Mouse (Mus musculus) CH12.LX (cell line): ENCODE measurements around the gene Zbtb48. TPM values are rescaled to one million over a fixed set of nuclear protein-coding genes. Genes with fewer than 3 reads are reported as not detected.

Experiments used
- DNase-seq: peaks from one replicate; pipeline ENCODE4 v3.0.0-alpha.2; 2013; ENCODE audit errors: extremely low read depth
- H3K27ac ChIP-seq: 2 replicates; pipeline ENCODE4 v1.5.1; 2012; ENCODE audit warnings: low read depth, mild to moderate bottlenecking, control low read depth, moderate library complexity; ENCODE audit not compliant: insufficient read depth
- H3K27me3 ChIP-seq: replicated peaks from 2 replicates; pipeline ENCODE3; 2012; ENCODE audit warnings: inconsistent platforms
- H3K36me3 ChIP-seq, 2 experiments: replicated peaks in 1 of 2; 2 replicates each; pipeline versions ENCODE3 to v1.6.1; 2012; ENCODE audit warnings: inconsistent platforms in 1 of 2, low read length in 1 of 2, mild to moderate bottlenecking in 1 of 2, mixed read lengths in 1 of 2, moderate library complexity in 1 of 2; ENCODE audit not compliant: control insufficient read depth in 1 of 2, insufficient read depth in 1 of 2
- H3K4me1 ChIP-seq, 2 experiments: 2 replicates each; pipeline ENCODE4 v1.6.1; 2012; ENCODE audit warnings: inconsistent platforms in 1 of 2, moderate library complexity in 1 of 2; ENCODE audit not compliant: insufficient read depth in 2 of 2, control insufficient read depth in 1 of 2
- H3K4me2 ChIP-seq: 2 replicates; pipeline ENCODE4 v1.6.1; 2012; ENCODE audit warnings: low read depth, mild to moderate bottlenecking, control low read depth; ENCODE audit not compliant: poor library complexity, insufficient read depth, severe bottlenecking
- H3K4me3 ChIP-seq, 3 experiments: fragments of 150-350 bp in 1 of 3; sonication (generic) in 1 of 3; replicated peaks in 1 of 3; 2 replicates each; pipeline versions ENCODE3 to v1.5.1; 2011 to 2012; ENCODE audit warnings: low read depth in 2 of 3, low read length in 2 of 3, mild to moderate bottlenecking in 2 of 3, moderate library complexity in 2 of 3, control low read depth in 1 of 3, improper control_type of control experiment in 1 of 3, inconsistent platforms in 1 of 3, mixed read lengths in 1 of 3; ENCODE audit not compliant: poor library complexity in 1 of 3
- H3K79me2 ChIP-seq: replicated peaks from 2 replicates; pipeline ENCODE4 v1.6.1; 2012; ENCODE audit warnings: mild to moderate bottlenecking, moderate library complexity; ENCODE audit not compliant: control insufficient read depth, poor library complexity, insufficient read depth, severe bottlenecking; ENCODE audit errors: extremely low read depth
- H3K9ac ChIP-seq: 2 replicates; pipeline ENCODE4 v1.6.1; 2012; ENCODE audit warnings: low read depth, mild to moderate bottlenecking, control low read depth, moderate library complexity; ENCODE audit not compliant: insufficient read depth
- H3K9me3 ChIP-seq: replicated peaks from 2 replicates; pipeline ENCODE3; 2012; ENCODE audit warnings: low read length, inconsistent platforms, mixed read lengths
- BHLHE40 ChIP-seq: IDR thresholded peaks from 2 replicates; pipeline ENCODE4 v1.6.1; 2011; ENCODE audit warnings: mild to moderate bottlenecking, low read depth, low read length, improper control_type of control experiment
- CHD2 ChIP-seq: IDR thresholded peaks from 2 replicates; pipeline ENCODE4 v1.6.1; 2011; ENCODE audit warnings: low read length, improper control_type of control experiment
- E2F4 ChIP-seq: IDR thresholded peaks from 2 replicates; pipeline ENCODE4 v1.6.1; 2011; ENCODE audit warnings: low read depth, low read length, improper control_type of control experiment; ENCODE audit not compliant: insufficient replicate concordance
- ELF1 ChIP-seq: IDR thresholded peaks from 2 replicates; pipeline ENCODE4 v1.6.1; 2014; ENCODE audit warnings: low read depth, mild to moderate bottlenecking, inconsistent platforms, low read length, improper control_type of control experiment
- HCFC1 ChIP-seq: IDR thresholded peaks from 2 replicates; pipeline ENCODE4 v1.6.1; 2012; ENCODE audit warnings: low read depth, mild to moderate bottlenecking, inconsistent platforms, low read length, improper control_type of control experiment
- IRF4 ChIP-seq: IDR thresholded peaks from 2 replicates; pipeline ENCODE4 v1.6.1; 2014; ENCODE audit warnings: low read depth, mild to moderate bottlenecking, inconsistent platforms, low read length, improper control_type of control experiment
- JUN ChIP-seq: IDR thresholded peaks from 2 replicates; pipeline ENCODE4 v1.6.1; 2011; ENCODE audit warnings: low read depth, mild to moderate bottlenecking, low read length, improper control_type of control experiment, moderate library complexity; ENCODE audit not compliant: insufficient read depth
- KAT2A ChIP-seq: IDR thresholded peaks from 2 replicates; pipeline ENCODE4 v1.6.1; 2012; ENCODE audit warnings: low read length, improper control_type of control experiment, inconsistent platforms; ENCODE audit not compliant: insufficient replicate concordance
- MAFK ChIP-seq: IDR thresholded peaks from 2 replicates; pipeline ENCODE4 v1.6.1; 2011; ENCODE audit warnings: low read length, improper control_type of control experiment; ENCODE audit not compliant: insufficient replicate concordance
- MAX ChIP-seq: IDR thresholded peaks from 2 replicates; pipeline ENCODE4 v1.6.1; 2011; ENCODE audit warnings: low read length, improper control_type of control experiment
- MEF2A ChIP-seq: IDR thresholded peaks from 2 replicates; pipeline ENCODE4 v1.6.1; 2014; ENCODE audit warnings: low read depth, mild to moderate bottlenecking, inconsistent platforms, low read length, improper control_type of control experiment, borderline replicate concordance
- MYC ChIP-seq: IDR thresholded peaks from 2 replicates; pipeline ENCODE4 v1.6.1; 2011; ENCODE audit warnings: low read depth, mild to moderate bottlenecking, improper control_type of control experiment, low read length
- POLR2A ChIP-seq: IDR thresholded peaks from 2 replicates; pipeline ENCODE4 v1.6.1; 2011; ENCODE audit warnings: low read depth, mild to moderate bottlenecking, improper control_type of control experiment, low read length
- POLR2AphosphoS2 ChIP-seq: IDR thresholded peaks from 2 replicates; pipeline ENCODE4 v1.6.1; 2011; ENCODE audit warnings: low read depth, low read length, improper control_type of control experiment
- RAD21 ChIP-seq: IDR thresholded peaks from 2 replicates; pipeline ENCODE4 v1.6.1; 2011; ENCODE audit warnings: low read depth, mild to moderate bottlenecking, low read length, improper control_type of control experiment, moderate library complexity
- RCOR1 ChIP-seq: conservative IDR thresholded peaks from 2 replicates; pipeline ENCODE4 v1.6.1; 2012; ENCODE audit warnings: low read depth, mild to moderate bottlenecking, inconsistent platforms, low read length, improper control_type of control experiment
- SIN3A ChIP-seq: IDR thresholded peaks from 2 replicates; pipeline ENCODE4 v1.6.1; 2012; ENCODE audit warnings: low read length, improper control_type of control experiment, inconsistent platforms
- SMC3 ChIP-seq: IDR thresholded peaks from 2 replicates; pipeline ENCODE4 v1.6.1; 2011; ENCODE audit warnings: low read depth, low read length, improper control_type of control experiment
- USF1 ChIP-seq: IDR thresholded peaks from 2 replicates; pipeline ENCODE4 v1.6.1; 2014; ENCODE audit warnings: low read depth, mild to moderate bottlenecking, inconsistent platforms, low read length, improper control_type of control experiment
- dilution Hi-C: fragments of 300-500 bp; cut with MboI; formaldehyde crosslinking; loops from 2 replicates; pipeline ENCODE4 v1.14.3; 2020; ENCODE audit warnings: low sequenced_read_pairs; ENCODE audit not compliant: extremely low pct_unique_long_range_greater_than_20kb, extremely low pct_ligation_motif_present
- in situ Hi-C: fragments of 300-500 bp; cut with MboI; formaldehyde crosslinking; loops from 3 replicates; pipeline ENCODE4 v1.14.3; 2019; ENCODE audit warnings: low sequenced_read_pairs, low pct_ligation_motif_present, low pct_unique_long_range_greater_than_20kb, mixed read lengths
- polyA plus RNA-seq: library from polyadenylated mRNA; unstranded; fragments of >175 nt; gene quantifications from 2 replicates; pipeline ENCODE4 v1.2.1, GENCODE M21; 2012; ENCODE audit warnings: low read depth; ENCODE audit not compliant: insufficient read length
- total RNA-seq, 2 experiments: library from RNA; depleted of rRNA; stranded (reverse); fragments of 300-350 nt in 1 of 2; fragments of >200 nt in 1 of 2; gene quantifications; 2 replicates each; pipeline ENCODE4 v1.2.3; 2012 to 2014

Zbtb48 gene
- total and polyA plus RNA-seq, 3 experiments: 7.4 to 13.6 (median 10.5) TPM

DNA sequence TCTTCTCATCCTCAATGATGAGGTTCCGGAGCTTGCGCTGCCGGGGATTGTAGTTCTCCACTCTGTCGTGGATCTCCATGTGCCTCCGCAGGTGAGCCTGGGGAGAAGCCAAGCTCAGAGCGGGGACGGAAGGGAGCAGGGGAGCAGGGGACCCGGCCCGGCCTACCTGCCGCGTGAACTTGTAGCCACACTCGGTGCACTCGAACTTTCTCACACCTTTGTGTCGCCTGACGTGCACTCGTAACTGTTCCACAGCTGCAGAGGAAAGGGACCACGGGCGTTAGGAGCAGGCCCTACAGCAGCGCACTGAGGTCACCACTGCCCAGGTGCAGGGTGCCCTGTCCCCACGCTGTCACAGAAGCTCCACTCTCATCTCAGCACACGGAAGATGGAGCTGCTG, 7.4 kb downstream of the Zbtb48 start:
- in situ Hi-C loops (no loop called here), dilution Hi-C loops (no loop called here)
- H3K79me2 ChIP-seq: peaks cover 3% of the 10 kb centered on the region; the same call in 1 of the 2 replicates
- H3K27ac ChIP-seq: no peak overlapping the region
- no peak overlapping the region for H3K9ac ChIP-seq
- TF ChIP-seq SMC3 (no peak), ELF1 (no peak), E2F4 (no peak), JUN (no peak), CHD2 (no peak), SIN3A (no peak), POLR2A (no peak), MAX (no peak), KAT2A (no peak), USF1 (no peak)
- peaks cover 65 to 98% of the 10 kb centered on the region in 2 experiments for H3K36me3 ChIP-seq
- no peaks in the 10 kb centered on the region for H3K27me3 ChIP-seq
- no peaks in the 10 kb centered on the region for H3K9me3 ChIP-seq
- H3K4me2 ChIP-seq: no peak overlapping the region
- peaks cover 6 to 9% of the 10 kb centered on the region in 2 experiments; a peak in 3 of 4 replicates for H3K4me1 ChIP-seq
- DNase-seq: no peak
- H3K4me3 ChIP-seq: no peak overlapping the region

DNA sequence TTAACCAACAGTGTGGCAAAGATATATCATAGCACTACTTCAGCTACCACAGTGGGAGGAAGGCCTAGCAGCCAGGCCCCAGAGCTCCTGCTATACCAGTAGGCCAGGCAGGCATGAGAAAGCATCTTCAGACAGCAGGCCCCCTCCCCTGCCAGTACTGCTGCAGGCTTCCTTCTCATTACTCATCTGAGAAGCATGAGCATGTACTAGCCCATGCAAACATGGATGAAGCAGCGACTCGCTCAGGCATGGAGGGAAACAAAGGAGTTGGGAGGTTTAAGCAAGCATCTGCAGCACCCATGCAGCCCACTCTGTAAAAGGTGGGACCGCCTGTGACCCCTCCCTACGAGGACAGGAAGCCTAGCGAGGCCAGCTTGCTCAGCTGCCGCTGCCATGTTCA, 8.4 kb downstream of the Zbtb48 start:
- dilution Hi-C loops (no loop called here), in situ Hi-C loops (no loop called here)
- TF ChIP-seq MEF2A (no peak), MYC (no peak), RAD21 (no peak), E2F4 (no peak), HCFC1 (no peak), MAX (no peak), JUN (no peak), RCOR1 (no peak), MAFK (no peak), POLR2AphosphoS2 (no peak), BHLHE40 (no peak), ELF1 (no peak), IRF4 (no peak), KAT2A (no peak)
- H3K4me1 ChIP-seq: peaks cover 3 to 6% of the 10 kb centered on the region in 2 experiments; a peak in 2 of 4 replicates
- H3K4me3 ChIP-seq: no peak overlapping the region
- no peaks in the 10 kb centered on the region for H3K9me3 ChIP-seq
- no peaks in the 10 kb centered on the region for H3K79me2 ChIP-seq
- peaks cover 68 to 98% of the 10 kb centered on the region in 2 experiments for H3K36me3 ChIP-seq
- DNase-seq: no peak
- no peak overlapping the region for H3K27ac ChIP-seq
- H3K9ac ChIP-seq: no peak overlapping the region
- H3K27me3 ChIP-seq: no peaks in the 10 kb centered on the region
- no peak overlapping the region for H3K4me2 ChIP-seq
